13 mouse cellular contexts compared by ENCODE assay signal in genomic region chr11:97365556-97365955, GRCm38 (mm10). TPM values are rescaled to one million over a fixed set of nuclear protein-coding genes. Genes with fewer than 3 reads are reported as not detected.
DNase-seq lines count a peak whose midpoint lies in the region; ATAC-seq and TF ChIP-seq lines count a peak whose summit lies in the region.
"Had no signal": no experiment of that assay in that cellular context is flagged by ENCODE, and none has a peak within 500 bp of the region (broad histone marks: within the 10 kb centered on the region; RNA-seq: fewer than 3 reads in every experiment).

No protein-coding gene starts in this region.

- H3K36me3 ChIP-seq in intestine, embryonic 15.5 days: no peaks in the 10 kb centered on the region
- no peaks in the 10 kb centered on the region for H3K36me3 ChIP-seq in intestine, postnatal 0 days (ENCODE audit: control insufficient read depth, insufficient read depth)
- no peaks in the 10 kb centered on the region for H3K36me3 ChIP-seq in embryonic facial prominence, embryonic 15.5 days
- H3K36me3 ChIP-seq in hindbrain, embryonic 11.5 days (ENCODE audit: control insufficient read depth, insufficient read depth, low read length): no peaks in the 10 kb centered on the region
- H3K36me3 ChIP-seq in midbrain, embryonic 15.5 days (replicated peaks): no peaks in the 10 kb centered on the region

- H3K27ac ChIP-seq in intestine, embryonic 15.5 days: no peak overlapping the region
- no peak overlapping the region for H3K27ac ChIP-seq in intestine, postnatal 0 days (ENCODE audit: low read depth, low read length)
- H3K27ac ChIP-seq in embryonic facial prominence, embryonic 15.5 days (replicated peaks): no peak overlapping the region; the same call in 1 of the 2 replicates
- no peak overlapping the region for H3K27ac ChIP-seq in hindbrain, embryonic 11.5 days (ENCODE audit: low read depth, low read length)
- no peak overlapping the region for H3K27ac ChIP-seq in midbrain, embryonic 15.5 days

- no peak overlapping the region for H3K4me3 ChIP-seq in intestine, embryonic 15.5 days (replicated peaks)
- no peak overlapping the region for H3K4me3 ChIP-seq in intestine, postnatal 0 days (ENCODE audit: low read depth, low read length)
- H3K4me3 ChIP-seq in embryonic facial prominence, embryonic 15.5 days (replicated peaks): peak overlapping the region; percentile 70; the same call in 1 of the 2 replicates
- H3K4me3 ChIP-seq in hindbrain, embryonic 11.5 days (ENCODE audit: low read depth, low read length): 0 out of 2 replicates have a peak overlapping the region, but pooled peaks have one; percentile 5
- peak overlapping the region; percentile 95; the same call in 1 of the 2 replicates for H3K4me3 ChIP-seq in midbrain, embryonic 15.5 days

- H3K27me3 ChIP-seq in intestine, embryonic 15.5 days (replicated peaks): no peaks in the 10 kb centered on the region
- no peaks in the 10 kb centered on the region for H3K27me3 ChIP-seq in intestine, postnatal 0 days (replicated peaks; ENCODE audit: control insufficient read depth, insufficient read depth, low read length)
- no peaks in the 10 kb centered on the region for H3K27me3 ChIP-seq in embryonic facial prominence, embryonic 15.5 days
- H3K27me3 ChIP-seq in hindbrain, embryonic 11.5 days (ENCODE audit: control insufficient read depth, insufficient read depth, low read length): no peaks in the 10 kb centered on the region
- no peaks in the 10 kb centered on the region for H3K27me3 ChIP-seq in midbrain, embryonic 15.5 days (replicated peaks)

- no peaks in the 10 kb centered on the region for H3K9me3 ChIP-seq in intestine, embryonic 15.5 days
- no peaks in the 10 kb centered on the region for H3K9me3 ChIP-seq in intestine, postnatal 0 days (ENCODE audit: control insufficient read depth)
- H3K9me3 ChIP-seq in embryonic facial prominence, embryonic 15.5 days (replicated peaks): no peaks in the 10 kb centered on the region
- no peaks in the 10 kb centered on the region for H3K9me3 ChIP-seq in hindbrain, embryonic 11.5 days (ENCODE audit: control insufficient read depth, low read length)
- no peaks in the 10 kb centered on the region for H3K9me3 ChIP-seq in midbrain, embryonic 15.5 days
- H3K9me3 ChIP-seq: G1E had no signal

- peaks cover 14% of the 10 kb centered on the region; the same call in 1 of the 2 replicates for H3K4me1 ChIP-seq in intestine, embryonic 15.5 days (replicated peaks)
- no peaks in the 10 kb centered on the region for H3K4me1 ChIP-seq in intestine, postnatal 0 days (replicated peaks; ENCODE audit: control insufficient read depth, insufficient read depth, low read length)
- peaks cover 43% of the 10 kb centered on the region for H3K4me1 ChIP-seq in embryonic facial prominence, embryonic 15.5 days
- H3K4me1 ChIP-seq in hindbrain, embryonic 11.5 days (replicated peaks; ENCODE audit: control insufficient read depth, insufficient read depth, low read length): peaks cover 10% of the 10 kb centered on the region; the same call in 1 of the 2 replicates
- H3K4me1 ChIP-seq in midbrain, embryonic 15.5 days: peaks cover 38% of the 10 kb centered on the region

- TF ChIP-seq CTCF in intestine, postnatal 0 days (IDR thresholded peaks at IDR 0.05; ENCODE audit: low read depth): no peak

- DNase-seq in hindbrain, embryonic 11.5 days (ENCODE audit: low spot score): no peak
- DNase-seq in embryo, embryonic 11 days: no peak
- DNase-seq in layer of hippocampus, postnatal 36 days: no peak
- DNase-seq: adrenal gland, postnatal 25 days; gastrocnemius, postnatal 25 days; kidney, postnatal 10 days; right cerebral cortex, postnatal 4 days; thymus, postnatal 36 days had no signal

- 0 out of 2 replicates have a peak overlapping the region, but pooled peaks have one; percentile 0 for H3K4me2 ChIP-seq in intestine, embryonic 15.5 days (replicated peaks)
- H3K4me2 ChIP-seq in intestine, postnatal 0 days (replicated peaks; ENCODE audit: low read depth): no peak overlapping the region
- 0 out of 2 replicates have a peak overlapping the region, but pooled peaks have one; percentile 10 for H3K4me2 ChIP-seq in embryonic facial prominence, embryonic 15.5 days (replicated peaks)
- H3K4me2 ChIP-seq in hindbrain, embryonic 11.5 days (replicated peaks; ENCODE audit: low read depth, low read length): peak overlapping the region; percentile 90; the same call in 1 of the 2 replicates
- peak overlapping the region; percentile 94 for H3K4me2 ChIP-seq in midbrain, embryonic 15.5 days

- no peak for ATAC-seq in intestine, embryonic 15.5 days
- ATAC-seq in intestine, postnatal 0 days: no peak
- no peak for ATAC-seq in embryonic facial prominence, embryonic 15.5 days (ENCODE audit: insufficient number of reproducible peaks, low FRiP score, low TSS enrichment, low read depth)
- no peak for ATAC-seq in hindbrain, embryonic 11.5 days (ENCODE audit: low FRiP score)
- ATAC-seq in midbrain, embryonic 15.5 days (replicated peaks): no peak

- no peak overlapping the region for H3K9ac ChIP-seq in intestine, embryonic 15.5 days
- no peak overlapping the region for H3K9ac ChIP-seq in intestine, postnatal 0 days (ENCODE audit: low read depth, low read length)
- H3K9ac ChIP-seq in embryonic facial prominence, embryonic 15.5 days: no peak overlapping the region
- no peak overlapping the region for H3K9ac ChIP-seq in hindbrain, embryonic 11.5 days (ENCODE audit: low read depth, low read length)
- H3K9ac ChIP-seq in midbrain, embryonic 15.5 days: peak overlapping the region; percentile 30; the same call in 1 of the 2 replicates

- 68% methylated on average over 1 of the region's 1 CpGs for WGBS in intestine, embryonic 15.5 days
- WGBS in intestine, postnatal 0 days: 74% methylated on average over 1 of the region's 1 CpGs
- WGBS in embryonic facial prominence, embryonic 15.5 days: 54% methylated on average over 1 of the region's 1 CpGs
- 90% methylated on average over 1 of the region's 1 CpGs for WGBS in hindbrain, embryonic 11.5 days
- WGBS in midbrain, embryonic 15.5 days: 56% methylated on average over 1 of the region's 1 CpGs

RNA-seq across cellular contexts. Expression of gene Socs7, which starts 3.2 kb away (rescaled TPM):
- polyA plus RNA-seq in intestine, embryonic 15.5 days (2015; fragmentation: Nextera tagmentation; extraction: Ambion mirVana): 2.6 and 3.5 TPM in 2 replicates
- polyA plus RNA-seq in intestine, postnatal 0 days (2015; fragmentation: Nextera tagmentation; extraction: Ambion mirVana): 2.4 and 2.5 TPM in 2 replicates
- polyA plus RNA-seq in embryonic facial prominence, embryonic 15.5 days (2015; fragmentation: Nextera tagmentation; extraction: Ambion mirVana): 4.8 TPM in 2 replicates
- 3.6 and 3.8 TPM in 2 replicates for polyA plus RNA-seq in hindbrain, embryonic 11.5 days (2014; fragmentation: Nextera tagmentation; extraction: Ambion mirVana)
- polyA plus RNA-seq in midbrain, embryonic 15.5 days (2015; fragmentation: Nextera tagmentation; extraction: Ambion mirVana): 10.6 and 10.8 TPM in 2 replicates
- 10 to 100 TPM; 83.8 to 83.9 TPM for total RNA-seq in layer of hippocampus, postnatal 36 days (2021)

RNA-seq across cellular contexts. Expression of gene Gpr179, which starts 13.7 kb away (rescaled TPM):
- 0.10 and 0.20 TPM in 2 replicates for polyA plus RNA-seq in intestine, embryonic 15.5 days (2015; fragmentation: Nextera tagmentation; extraction: Ambion mirVana)
- 0.07 and 0.20 TPM in 2 replicates for polyA plus RNA-seq in intestine, postnatal 0 days (2015; fragmentation: Nextera tagmentation; extraction: Ambion mirVana)
- 0.05 and 0.18 TPM in 2 replicates for polyA plus RNA-seq in embryonic facial prominence, embryonic 15.5 days (2015; fragmentation: Nextera tagmentation; extraction: Ambion mirVana)
- polyA plus RNA-seq in hindbrain, embryonic 11.5 days (2014; fragmentation: Nextera tagmentation; extraction: Ambion mirVana): 0.46 TPM in 1 of 2 replicates, not detected in the other
- 0.70 and 0.98 TPM in 2 replicates for polyA plus RNA-seq in midbrain, embryonic 15.5 days (2015; fragmentation: Nextera tagmentation; extraction: Ambion mirVana)
- under 1 TPM; 0.23 to 0.30 TPM for total RNA-seq in layer of hippocampus, postnatal 36 days (2021)

RNA-seq across cellular contexts. Expression of gene Arhgap23, which starts 49.8 kb away (rescaled TPM):
- polyA plus RNA-seq in intestine, embryonic 15.5 days (2015; fragmentation: Nextera tagmentation; extraction: Ambion mirVana): 4.2 and 4.6 TPM in 2 replicates
- 3.5 and 4.6 TPM in 2 replicates for polyA plus RNA-seq in intestine, postnatal 0 days (2015; fragmentation: Nextera tagmentation; extraction: Ambion mirVana)
- 9.6 and 10.4 TPM in 2 replicates for polyA plus RNA-seq in embryonic facial prominence, embryonic 15.5 days (2015; fragmentation: Nextera tagmentation; extraction: Ambion mirVana)
- polyA plus RNA-seq in hindbrain, embryonic 11.5 days (2014; fragmentation: Nextera tagmentation; extraction: Ambion mirVana): 3.5 TPM in 2 replicates
- polyA plus RNA-seq in midbrain, embryonic 15.5 days (2015; fragmentation: Nextera tagmentation; extraction: Ambion mirVana): 10.9 and 11.0 TPM in 2 replicates
- 10 to 100 TPM; 73.4 to 75.4 TPM for total RNA-seq in layer of hippocampus, postnatal 36 days (2021)

RNA-seq across cellular contexts. Expression of gene Mrpl45, which starts 50.0 kb away (rescaled TPM):
- 55.4 and 60.3 TPM in 2 replicates for polyA plus RNA-seq in intestine, embryonic 15.5 days (2015; fragmentation: Nextera tagmentation; extraction: Ambion mirVana)
- 40.2 and 40.5 TPM in 2 replicates for polyA plus RNA-seq in intestine, postnatal 0 days (2015; fragmentation: Nextera tagmentation; extraction: Ambion mirVana)
- 36.8 and 43.6 TPM in 2 replicates for polyA plus RNA-seq in embryonic facial prominence, embryonic 15.5 days (2015; fragmentation: Nextera tagmentation; extraction: Ambion mirVana)
- 51.4 and 52.9 TPM in 2 replicates for polyA plus RNA-seq in hindbrain, embryonic 11.5 days (2014; fragmentation: Nextera tagmentation; extraction: Ambion mirVana)
- 33.1 and 38.1 TPM in 2 replicates for polyA plus RNA-seq in midbrain, embryonic 15.5 days (2015; fragmentation: Nextera tagmentation; extraction: Ambion mirVana)
- 10 to 100 TPM; 26.8 to 27.4 TPM for total RNA-seq in layer of hippocampus, postnatal 36 days (2021)

Comparison
In these comparisons a context has a peak if more than half of its experiments do, and no peak if none do; other contexts are left out.
1. H3K4me3 ChIP-seq: peak in embryonic facial prominence, embryonic 15.5 days (single experiment), hindbrain, embryonic 11.5 days (single experiment) and midbrain, embryonic 15.5 days (single experiment); none in intestine, embryonic 15.5 days (single experiment) and intestine, postnatal 0 days (single experiment).